Mouse (Mus musculus) ovary, postnatal 36 days (tissue): ENCODE data around the gene Plxnc1.

Source experiments
- DNase-seq: peaks from one replicate; pipeline ENCODE4 v3.0.0; 2022; ENCODE audit warnings: low spot score, mixed read lengths

Gene Plxnc1

DNA sequence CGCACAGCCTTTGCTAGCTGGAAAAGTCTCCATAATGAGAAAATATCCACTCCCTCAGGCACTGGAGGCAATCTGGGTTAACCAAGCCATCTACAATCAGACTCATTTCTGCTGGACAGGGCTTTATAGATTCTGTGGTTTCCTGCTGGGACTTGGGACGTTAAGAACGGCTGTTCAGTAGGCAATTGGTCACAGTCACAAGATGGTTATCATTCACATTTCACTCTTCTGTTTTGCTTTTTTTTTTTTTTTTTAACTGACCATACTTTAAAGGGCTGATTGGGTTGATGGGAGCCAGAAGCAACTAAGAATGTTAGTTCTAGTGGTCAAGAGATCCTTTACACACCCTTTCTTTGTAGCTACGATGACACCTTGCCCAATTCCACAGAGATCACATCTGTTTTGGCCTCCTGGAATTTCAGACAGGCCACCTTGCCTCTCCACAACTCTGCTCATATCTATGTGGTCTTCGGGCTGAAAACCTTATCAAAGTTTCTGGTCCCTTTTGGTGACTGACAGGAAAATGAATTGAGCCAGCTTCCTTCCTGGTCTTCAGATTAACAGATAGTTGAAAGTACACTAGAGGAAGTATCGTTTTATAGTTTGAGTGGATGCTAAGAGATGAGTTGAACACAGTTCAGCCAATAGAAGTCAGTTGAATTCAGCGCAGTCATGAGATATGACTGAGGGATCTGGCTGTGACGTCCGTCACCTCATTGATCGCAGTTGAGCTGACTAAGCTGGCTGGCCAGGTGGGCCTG, 3.5 kb upstream of the Plxnc1 start:
- no peak for DNase-seq

DNA sequence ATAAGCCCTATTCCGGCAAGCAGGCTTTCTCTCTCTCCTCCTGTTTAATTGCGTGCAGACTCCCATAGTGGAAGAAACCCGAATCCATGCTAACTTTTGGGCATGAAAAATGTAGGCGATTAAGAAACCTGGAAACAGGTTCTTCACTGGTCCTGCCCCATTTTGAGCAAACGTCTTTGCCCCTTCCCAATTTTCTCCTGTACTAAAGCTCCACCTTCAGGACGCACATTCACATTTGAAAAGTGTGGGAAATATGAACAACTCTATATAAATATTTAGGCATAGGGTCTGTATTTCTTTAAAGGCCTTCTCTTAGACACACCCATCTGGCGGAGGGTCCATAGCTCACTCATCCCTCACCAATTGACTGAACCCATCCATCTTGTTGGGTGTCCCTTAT, 2.8 kb upstream of the Plxnc1 start:
- no peak for DNase-seq

DNA sequence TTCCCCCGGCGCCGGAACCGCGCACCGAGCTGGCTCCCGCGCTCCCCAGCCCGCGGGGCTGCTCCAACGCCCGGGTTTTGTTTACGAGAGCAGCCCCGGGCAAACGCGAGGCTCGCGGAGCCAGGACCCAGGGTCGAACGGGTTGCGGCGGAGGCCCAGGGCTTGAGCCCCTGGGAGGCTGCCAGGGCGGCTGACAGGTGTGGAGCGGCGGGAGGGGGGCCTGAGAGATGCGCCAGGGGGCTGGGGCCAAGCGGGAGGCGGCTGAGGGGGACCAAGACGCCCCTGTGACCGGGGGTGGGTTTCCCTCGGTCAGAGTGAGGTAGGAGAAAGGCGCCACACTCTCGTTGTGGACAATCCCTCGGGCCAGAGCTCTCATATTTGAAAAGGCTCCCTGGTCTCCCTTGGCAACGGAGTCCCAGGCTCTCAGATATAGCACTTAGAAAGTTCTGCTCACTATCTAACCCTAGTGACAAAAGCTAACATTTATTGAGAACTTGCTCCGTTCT, 624 bp upstream of the Plxnc1 start:
- peak; percentile 52 for DNase-seq

DNA sequence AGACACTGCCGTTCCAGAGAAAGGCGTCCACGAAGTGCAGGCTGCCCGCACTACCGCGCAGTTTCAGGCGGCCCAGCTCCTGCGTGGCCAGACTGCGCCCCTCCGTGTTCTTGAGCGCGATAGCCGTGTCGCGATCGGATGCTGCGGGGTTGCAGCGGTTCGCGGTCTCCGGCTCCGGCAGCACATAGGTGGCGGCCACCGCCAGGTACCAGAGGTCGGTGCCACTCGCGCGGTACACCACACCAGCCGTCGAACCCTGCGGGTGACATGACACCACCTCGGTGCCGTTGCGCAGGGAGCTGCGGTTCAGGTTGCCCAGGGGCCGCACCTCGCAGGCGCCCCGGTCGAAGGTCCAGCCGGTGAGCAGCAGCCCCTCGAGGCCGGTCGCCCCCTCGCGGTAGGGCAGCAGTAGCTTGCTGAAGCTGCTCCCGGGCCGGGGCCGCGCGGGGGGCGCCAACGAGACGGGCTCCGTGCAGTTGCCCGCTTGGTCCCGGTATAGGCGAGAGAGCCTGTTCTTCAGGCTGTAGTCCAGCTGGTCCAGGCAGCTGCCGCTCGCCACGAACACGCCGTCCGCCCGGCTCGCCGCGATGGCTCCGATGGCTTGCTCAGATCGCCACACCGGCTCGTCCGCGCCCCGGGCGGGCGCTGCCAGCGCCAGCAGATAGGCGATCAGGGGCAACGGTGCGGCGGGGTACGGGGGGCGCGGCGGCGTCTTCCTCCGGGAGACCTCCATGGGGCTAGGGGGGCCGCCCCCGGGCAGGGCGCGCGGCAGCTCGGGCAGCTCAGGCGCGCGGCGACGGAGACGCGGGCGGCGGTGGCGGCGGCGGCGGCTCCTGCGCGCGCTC, 567 bp downstream of the Plxnc1 start:
- peak; percentile 75 for DNase-seq

DNA sequence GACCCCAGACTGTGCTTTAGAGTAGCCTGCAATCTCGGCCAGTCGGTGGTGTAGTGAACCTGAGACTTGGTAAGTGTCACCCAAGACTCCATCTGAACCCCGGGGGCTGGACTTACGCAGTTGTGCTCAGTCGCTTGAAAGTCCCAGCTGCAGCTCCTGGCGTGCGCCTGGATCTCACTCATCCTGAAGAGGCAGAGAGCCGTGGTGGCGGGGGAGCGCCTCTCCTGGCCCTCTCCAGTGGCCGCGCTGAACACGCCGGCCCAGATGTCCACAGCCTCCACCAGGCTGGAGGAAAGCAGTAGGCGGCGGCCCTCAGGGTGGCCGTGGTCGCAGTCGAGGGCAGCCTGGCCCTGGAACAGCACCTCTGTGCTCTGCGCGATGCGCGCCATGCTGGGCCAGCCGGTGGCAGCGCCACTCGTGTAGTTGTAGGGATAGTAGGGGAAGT, 1.2 kb downstream of the Plxnc1 start:
- peak; percentile 59 for DNase-seq

DNA sequence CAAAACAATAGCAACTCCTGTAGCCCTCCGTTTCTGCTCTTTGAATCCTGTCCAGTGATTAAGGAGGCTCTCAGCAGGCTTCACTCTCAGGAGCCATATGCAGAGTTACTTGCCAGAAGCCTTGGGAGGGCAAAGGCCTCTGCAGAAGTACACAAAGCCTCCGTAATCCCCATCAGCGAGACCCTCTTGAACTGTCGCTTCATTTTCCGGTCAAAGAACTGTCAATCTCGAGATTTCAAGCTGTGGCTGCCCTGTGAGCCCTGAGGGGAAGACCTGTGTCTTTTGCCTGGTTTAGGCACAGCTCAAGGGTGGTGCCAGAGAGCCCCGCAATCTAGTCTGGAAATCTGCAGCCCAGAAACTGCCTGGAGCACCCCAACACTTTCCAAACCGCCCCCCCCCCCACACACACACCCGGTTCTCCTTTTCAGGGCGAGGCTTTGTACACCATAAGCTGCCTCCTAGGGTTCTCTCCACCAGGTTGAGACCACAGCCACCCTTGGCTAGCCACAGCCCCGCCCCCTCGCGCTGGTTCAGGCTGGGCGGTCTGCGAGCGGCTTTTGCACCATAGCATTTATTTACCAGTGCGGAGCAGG, 2.1 kb downstream of the Plxnc1 start:
- DNase-seq: peak; percentile 59

DNA sequence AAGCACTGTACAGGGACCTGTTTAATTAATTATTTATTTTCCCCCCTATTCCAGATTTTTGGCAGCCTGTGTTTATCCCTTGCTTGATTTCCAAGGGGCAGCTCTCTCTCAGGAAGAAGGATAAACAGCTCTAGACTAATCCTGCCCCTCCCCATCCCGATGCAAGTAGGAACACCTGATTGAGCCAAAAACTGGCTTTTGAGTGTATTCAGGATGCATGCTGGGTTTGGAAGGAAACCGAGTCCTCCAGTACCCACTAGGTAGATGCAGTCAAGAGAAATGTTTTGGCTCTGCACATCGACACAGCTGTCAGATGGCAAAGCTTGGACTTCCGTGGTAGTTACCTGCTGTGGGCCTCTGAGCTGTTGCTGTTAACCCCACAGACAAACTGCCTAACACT, 3.1 kb downstream of the Plxnc1 start:
- no peak for DNase-seq

DNA sequence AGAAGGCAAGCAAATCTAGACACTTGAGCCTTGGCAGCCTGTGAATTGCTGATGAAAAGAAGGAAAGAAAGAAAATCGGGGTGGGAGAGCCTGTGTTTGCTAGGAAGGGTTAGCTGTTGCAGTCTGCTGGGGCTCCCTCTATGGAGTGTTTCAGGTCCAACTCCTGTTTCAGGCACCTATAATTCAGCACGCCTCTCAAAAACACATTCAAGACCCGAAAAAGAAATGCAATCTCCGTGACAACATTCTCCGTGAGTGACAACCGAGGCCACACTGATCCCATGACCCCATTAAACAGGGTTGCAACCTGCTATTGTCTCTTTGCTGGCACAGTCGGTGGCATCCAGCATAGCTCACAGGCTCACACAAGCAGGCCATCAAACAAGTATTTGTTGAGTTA, 3.8 kb downstream of the Plxnc1 start:
- no peak for DNase-seq

DNA sequence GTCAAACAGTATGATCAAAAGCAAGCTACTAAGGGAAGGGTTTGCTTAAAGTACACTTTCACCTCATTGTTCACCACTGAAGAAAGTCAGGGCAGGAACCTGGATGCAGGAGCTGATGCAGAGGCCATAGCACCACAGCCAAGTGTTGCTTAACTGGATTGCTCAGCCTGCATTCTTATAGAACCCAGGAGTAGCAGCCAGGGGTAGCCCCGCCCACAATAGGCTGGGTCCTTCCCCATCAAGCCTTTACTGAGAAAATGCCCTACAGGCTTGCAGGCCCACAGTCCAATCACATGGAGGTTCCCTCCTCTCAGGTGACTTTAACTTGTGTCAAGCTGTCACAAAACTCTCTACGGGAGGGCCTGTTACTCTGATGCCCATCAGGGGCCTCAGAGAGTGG, 4.6 kb downstream of the Plxnc1 start:
- DNase-seq: no peak

DNA sequence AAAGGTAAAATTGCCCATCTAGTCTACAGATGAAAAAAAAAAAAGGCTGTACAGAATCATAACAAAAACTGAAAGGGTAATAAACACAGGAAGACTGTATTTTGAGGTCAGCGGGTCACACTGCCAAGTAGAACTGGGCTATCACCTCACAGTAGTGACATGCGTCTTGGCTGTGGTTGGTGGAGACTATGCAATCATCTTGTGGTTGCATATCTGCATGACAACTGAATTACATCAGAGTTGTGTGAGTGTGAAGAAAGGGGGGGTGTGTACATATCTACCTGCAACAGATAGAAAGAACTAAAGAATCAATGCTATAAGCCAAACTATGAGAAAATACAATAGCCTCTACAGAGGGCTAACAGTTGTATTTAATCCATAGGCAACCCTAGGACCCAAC, 5.7 kb downstream of the Plxnc1 start:
- no peak for DNase-seq

DNA sequence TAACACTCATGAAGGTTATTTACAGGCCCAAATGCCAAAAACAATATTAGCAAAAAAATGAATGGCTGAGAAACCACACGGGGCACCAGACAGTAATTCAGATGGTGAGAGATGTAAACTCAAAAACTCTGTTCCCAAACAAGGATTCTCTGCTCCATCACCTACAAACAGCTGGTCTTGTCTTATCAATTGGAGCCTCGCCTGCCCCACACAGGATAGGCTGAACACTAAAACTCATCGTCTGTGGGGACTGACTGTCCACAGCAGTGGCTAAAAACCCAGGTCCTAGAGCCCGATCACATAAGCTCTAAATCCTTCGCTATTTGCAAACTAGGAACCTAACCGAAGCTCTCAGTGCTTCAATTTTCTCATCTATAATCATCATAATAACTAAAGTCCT, 6.3 kb downstream of the Plxnc1 start:
- DNase-seq: no peak

DNA sequence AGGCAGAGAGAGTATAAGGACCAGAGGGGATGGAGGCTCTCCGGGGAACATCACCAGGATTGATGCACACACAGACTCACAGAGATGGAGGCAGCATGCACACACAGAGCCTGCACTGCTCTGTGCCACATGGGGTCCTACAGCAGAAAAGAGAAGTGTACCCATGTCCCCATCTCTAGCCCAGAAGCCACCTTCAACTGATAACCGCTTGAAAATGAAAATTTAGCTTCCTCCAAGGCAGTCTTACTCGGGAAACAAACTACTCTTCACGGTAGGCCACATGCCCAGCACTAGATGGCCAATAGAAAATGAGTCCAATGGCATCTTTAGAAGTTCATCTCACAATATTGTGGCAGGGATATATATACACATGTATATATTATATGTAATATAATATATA, 9.4 kb downstream of the Plxnc1 start:
- DNase-seq: no peak

DNA sequence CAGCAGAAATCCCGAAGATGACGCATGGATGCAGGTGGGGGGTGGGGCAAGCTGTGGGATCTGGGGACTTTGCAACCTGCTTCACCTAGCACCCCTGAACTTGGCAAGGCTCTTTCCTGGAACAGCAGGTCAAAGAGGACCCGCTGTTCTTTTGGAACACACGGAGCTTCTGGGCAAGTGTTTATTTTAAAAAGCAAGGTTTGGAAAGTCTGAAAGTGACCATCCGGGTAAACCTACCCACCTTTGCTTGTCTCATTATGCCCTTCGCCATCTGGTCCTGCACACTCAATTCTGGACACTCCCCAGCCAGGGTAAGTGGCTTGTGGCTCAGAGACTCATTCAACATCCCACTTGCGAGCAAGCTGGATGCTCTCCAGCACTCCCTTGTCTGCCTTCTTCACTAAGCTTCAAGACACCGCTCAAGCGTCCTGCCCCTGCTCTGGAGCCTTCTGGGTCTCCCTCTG, 10.5 kb downstream of the Plxnc1 start:
- no peak for DNase-seq

DNA sequence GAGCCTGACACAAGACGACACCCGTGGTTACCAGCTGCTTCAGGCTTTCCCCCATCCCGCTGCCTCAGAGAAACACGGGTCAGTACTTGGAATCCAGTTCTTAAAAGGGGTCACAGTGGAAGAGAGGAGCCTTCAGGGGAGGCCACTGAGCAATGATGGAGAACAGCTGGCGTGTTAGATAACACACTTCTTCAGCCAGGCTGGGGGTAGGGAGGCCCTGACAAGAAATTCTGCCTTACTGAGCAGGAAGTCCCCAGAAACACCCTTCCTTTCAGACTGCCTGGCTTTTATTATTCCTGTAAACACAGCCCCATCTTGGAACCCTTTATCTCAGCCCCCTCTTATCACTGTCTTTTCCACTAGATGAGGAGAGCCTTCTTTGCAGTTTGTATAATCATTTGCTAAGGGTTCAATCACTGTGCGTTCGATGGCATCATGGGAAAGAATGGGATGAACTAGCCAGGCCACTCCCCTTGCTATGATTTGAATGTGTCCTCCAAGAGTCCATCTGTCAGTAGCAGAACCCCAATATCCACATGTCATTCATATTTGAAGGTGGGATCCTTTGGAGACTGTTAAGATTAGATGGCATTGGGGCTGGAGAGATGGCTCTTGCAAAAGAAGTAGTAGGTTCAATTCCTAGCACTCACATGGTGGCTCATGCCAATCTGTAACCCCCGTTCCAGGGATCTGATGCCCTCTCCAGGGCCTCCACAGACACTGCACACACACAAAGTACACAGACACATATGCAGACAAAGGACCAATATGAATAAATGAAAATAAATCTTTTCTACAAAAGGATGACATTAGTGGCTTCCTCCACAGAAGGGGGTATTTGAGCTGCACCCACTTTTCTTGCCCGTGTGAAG, 12.4 kb downstream of the Plxnc1 start:
- DNase-seq: no peak

DNA sequence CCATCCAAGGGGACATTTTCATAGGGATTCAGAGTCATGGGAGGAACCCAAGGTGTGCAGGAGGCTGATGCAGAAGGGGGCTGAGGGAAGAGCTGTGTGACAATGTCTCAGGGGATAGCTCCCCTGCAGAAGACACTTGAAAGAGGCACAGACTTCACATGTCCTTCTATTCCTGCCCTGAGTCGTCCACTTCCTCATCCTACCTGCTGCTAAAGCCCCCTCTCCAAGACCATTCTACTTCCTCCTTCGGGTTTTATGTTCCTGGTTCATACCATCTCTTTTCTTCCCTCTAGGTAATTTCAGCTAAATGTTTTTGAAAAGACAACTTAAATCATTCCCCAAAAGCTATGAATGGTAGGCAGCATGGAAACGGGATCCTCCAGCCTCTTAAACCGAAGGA, 16.5 kb downstream of the Plxnc1 start:
- no peak for DNase-seq

DNA sequence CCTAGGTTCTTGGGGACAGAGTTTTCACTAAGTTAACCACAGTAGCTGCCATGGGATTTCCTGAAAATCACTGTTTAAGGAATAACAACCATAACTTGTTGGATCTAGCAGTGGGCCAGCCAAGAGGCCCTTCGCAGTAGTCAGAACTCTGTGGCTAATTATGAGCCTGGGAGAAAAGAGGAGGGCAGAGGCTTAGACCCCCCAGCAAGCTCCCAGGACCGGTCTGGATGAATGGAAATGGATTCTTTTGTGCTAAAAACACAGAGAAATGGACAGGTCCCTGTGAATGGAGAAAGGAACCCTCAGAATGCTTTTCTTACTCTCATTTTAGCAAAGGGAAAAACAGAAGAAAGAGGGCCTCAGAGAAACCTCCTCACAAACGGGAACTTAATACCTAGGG, 18.3 kb downstream of the Plxnc1 start:
- no peak for DNase-seq

DNA sequence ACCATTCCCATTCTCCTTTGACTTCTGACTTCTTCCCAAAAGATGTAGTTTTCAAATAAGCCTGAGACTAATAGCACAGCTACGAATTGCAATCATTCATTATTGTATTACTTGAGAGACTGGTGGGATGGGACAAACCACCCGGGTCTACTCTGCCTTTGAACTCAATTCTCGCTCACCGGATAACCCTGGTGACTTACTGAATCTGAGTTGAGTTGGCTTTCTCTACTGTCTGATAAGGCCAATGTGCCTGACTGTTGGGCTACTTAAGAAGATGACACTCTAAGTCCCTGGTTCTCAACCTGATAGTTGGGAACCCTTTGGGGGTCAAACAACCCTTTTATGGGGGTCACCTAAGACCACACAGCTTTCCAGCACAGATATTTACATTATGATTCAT, 19.8 kb downstream of the Plxnc1 start:
- DNase-seq: no peak

DNA sequence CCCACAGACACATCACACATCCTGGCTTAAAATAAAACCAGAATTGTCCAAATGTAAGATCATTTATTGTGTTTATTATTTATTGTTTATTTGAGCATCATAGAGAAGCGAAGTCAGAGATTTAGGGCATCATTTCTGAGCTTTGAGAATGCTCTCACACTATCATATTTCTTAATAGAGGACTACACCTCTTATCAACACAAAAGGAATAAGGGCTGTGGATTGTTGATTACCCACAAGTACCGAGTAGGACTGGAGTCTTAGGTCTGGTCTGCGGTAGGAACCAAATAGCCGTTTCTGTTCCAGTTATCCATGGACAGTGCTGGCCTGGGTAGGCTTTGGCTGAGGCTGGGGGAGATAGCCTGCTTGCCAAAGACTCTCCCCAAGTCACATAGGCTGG, 20.2 kb downstream of the Plxnc1 start:
- no peak for DNase-seq

DNA sequence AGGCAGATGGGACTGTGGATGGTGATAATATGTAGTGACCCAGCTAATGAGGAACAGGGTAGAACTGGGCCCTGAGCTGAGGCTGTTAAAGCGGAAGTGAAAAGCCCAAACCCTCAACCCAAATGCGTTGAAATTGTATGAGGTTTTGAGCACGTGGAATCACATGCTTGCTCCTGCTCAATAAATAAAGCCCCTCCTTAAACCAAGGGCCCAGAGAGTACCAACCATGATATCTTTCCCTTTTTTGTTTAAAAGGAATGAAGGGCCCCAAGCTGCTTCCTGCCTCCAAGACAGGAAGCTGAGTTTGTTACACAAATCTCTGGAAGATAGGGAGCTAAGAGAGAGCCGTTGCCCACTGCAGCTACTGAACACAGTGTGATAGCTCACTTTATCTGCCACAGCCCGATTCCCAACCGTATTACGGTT, 21.3 kb downstream of the Plxnc1 start:
- DNase-seq: no peak

DNA sequence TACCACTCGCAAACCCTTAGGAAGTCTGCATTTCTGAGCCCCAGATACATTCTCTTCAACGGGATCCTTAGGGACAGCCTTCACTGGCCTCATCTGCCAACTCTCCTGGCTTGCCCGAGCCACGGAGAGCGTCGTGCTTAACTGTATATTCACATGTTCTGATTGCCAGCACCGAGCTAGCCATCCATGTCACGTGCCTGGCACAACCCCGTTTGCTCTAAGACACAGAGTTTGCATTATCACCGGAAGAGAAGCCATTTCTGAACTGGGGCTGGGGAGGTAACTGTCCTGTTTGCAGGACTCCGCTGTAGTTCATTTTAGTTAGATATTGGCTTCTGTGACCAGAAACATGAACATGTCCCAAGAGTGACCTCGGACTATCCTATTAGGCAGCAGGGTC, 21.8 kb downstream of the Plxnc1 start:
- no peak for DNase-seq

DNA sequence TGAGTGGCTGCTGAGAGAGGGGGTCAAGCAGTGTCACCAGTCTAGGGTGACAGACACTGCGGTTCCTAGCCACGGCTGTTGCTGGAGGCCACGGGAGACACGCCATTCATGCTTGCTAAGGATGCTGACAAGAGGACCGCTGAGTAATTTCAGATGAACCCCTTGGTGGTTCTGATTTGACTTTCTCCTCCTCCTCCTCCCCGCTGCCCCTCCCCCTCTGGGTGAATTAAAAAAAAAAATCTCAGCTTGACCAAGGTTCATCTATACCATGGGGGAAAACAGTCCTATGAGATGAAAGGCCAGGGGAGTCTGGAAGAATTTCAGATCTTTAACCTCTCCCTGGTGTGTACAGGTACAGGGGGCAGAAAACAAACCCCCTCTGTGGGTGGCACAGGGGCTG, 22.9 kb downstream of the Plxnc1 start:
- no peak for DNase-seq

DNA sequence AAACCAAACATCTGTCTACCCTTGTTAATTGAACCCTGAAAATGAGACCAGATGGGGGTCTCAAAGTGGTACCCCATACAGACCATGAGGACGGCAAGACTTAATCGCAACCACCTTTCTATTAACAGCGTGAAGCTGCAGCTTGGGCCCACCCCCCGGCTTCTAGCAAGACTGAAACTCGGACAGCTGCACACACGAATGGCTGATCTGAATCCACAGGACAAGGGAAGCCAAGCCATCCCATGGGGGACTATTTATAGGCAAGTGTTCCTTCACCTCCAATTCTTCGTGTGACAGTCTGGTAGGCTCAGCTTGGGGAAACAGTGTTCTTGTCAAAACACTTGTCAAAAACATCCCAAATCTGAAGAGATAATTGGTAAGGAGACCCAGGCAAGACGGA, 24.1 kb downstream of the Plxnc1 start:
- DNase-seq: no peak
